Mouse (Mus musculus) embryonic facial prominence, embryonic 14.5 days (tissue): ENCODE measurements around the gene Selplg. TPM values are rescaled to one million over a fixed set of nuclear protein-coding genes. Genes with fewer than 3 reads are reported as not detected.

Source experiments
- ATAC-seq: fragments of 200-750 bp; cut with Nextera tagmentation; 2 replicates; pipeline ENCODE4 v1.8.0; 2017; ENCODE audit warnings: low read depth, moderate number of reproducible peaks, moderate TSS enrichment
- DNase-seq: peaks from one replicate; pipeline ENCODE4 v3.0.0-alpha.2; 2015; ENCODE audit warnings: low spot score
- H3K27ac ChIP-seq: fragments of 300-500 bp; sonication (generic); replicated peaks from 2 replicates; pipeline ENCODE4 v1.5.1; 2014; ENCODE audit warnings: low read depth, mild to moderate bottlenecking, low read length, moderate library complexity
- H3K27me3 ChIP-seq: fragments of 300-500 bp; sonication (generic); replicated peaks from 2 replicates; pipeline ENCODE4 v1.6.1; 2014; ENCODE audit warnings: low read length; ENCODE audit not compliant: control insufficient read depth, insufficient read depth
- H3K36me3 ChIP-seq: fragments of 300-500 bp; sonication (generic); 2 replicates; pipeline ENCODE4 v1.6.1; 2014; ENCODE audit warnings: low read length, mixed read lengths; ENCODE audit not compliant: control insufficient read depth, insufficient read depth
- H3K4me1 ChIP-seq: fragments of 300-500 bp; sonication (generic); 2 replicates; pipeline ENCODE4 v1.6.1; 2014; ENCODE audit warnings: antibody characterized with exemption, low read length; ENCODE audit not compliant: control insufficient read depth, insufficient read depth
- H3K4me2 ChIP-seq: fragments of 300-500 bp; sonication (generic); 2 replicates; pipeline ENCODE4 v1.6.1; 2014; ENCODE audit warnings: low read depth, mild to moderate bottlenecking, low read length, moderate library complexity, mixed read lengths
- H3K4me3 ChIP-seq: fragments of 300-500 bp; sonication (generic); 2 replicates; pipeline ENCODE4 v1.5.1; 2014; ENCODE audit warnings: low read depth, mild to moderate bottlenecking, low read length
- H3K9ac ChIP-seq: fragments of 300-500 bp; sonication (generic); 2 replicates; pipeline ENCODE4 v1.6.1; 2014; ENCODE audit warnings: low read depth, mild to moderate bottlenecking, low read length, moderate library complexity, mixed read lengths
- H3K9me3 ChIP-seq: fragments of 300-500 bp; sonication (generic); 2 replicates; pipeline ENCODE4 v1.6.1; 2016; ENCODE audit warnings: low read length; ENCODE audit not compliant: control insufficient read depth
- WGBS: fragments of 180-500 bp; shearing (Covaris S2); extraction: QIAGEN DNeasy Blood & Tissue Kit; methylation state at CpG from one replicate; pipeline ENCODE4 v1.1.7; 2014; 5-methylcytosine and 5-hydroxymethylcytosine counted together
- polyA plus RNA-seq: library from polyadenylated mRNA; unstranded; fragments of >200 nt; fragmentation: Nextera tagmentation; extraction: Ambion mirVana; gene quantifications from 2 replicates; pipeline ENCODE4 v1.2.1, GENCODE M21; 2014

Gene Selplg
- polyA plus RNA-seq, 1 experiment from 2014 or later: 4.9 TPM

DNA sequence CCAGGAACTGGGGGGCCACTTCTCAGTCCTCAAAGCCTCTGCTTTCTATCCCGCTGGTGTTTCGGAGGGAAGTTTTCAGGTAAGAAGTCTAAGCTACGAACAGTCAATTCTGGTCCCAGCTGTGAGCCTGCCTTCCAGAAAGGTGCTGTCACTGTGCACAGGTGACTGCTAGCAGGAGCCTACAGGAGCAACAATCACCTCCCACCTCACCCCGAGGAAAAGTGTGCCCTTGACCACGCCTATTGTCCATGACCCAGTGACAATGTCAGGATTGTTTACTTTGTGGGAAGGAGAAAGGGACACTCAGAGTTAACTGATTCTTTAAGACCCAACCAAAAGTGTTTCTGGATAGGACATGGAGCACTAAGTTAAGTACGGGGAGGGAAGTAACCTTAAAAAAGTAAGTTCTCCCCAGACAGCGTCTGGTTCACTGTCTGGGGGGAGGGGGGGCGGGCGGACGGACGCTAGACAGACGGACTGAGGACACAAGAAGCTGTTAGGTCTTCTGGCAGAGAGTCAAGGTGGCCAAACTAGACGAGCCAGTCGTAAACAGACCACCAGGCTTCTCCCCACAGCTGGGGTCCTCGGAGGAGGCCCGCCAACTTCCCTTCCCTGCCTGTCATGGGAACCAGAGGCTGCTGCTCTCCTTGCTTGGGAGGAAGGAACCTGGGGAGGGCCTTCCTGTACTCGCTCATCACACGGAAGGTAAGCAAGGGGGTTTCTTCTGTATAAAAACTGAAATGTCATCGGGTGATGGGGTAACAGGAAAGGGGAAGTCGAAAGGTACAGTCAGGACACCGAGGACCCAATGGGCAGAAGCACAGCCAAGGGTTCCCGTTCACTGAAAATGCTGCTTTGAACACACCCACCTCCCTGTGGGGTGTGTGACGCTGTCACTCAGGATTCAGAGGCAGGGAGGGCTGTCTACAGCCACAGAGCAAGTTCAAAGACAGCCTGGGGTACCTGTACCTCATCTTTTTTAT is 9.1 kb upstream of the Selplg start:
- no peak for DNase-seq

GRCm38 (mm10) chr5:113840443-113840842 is 8.0 kb upstream of the Selplg start:
- Histone ChIP-seq H3K9ac (no peak overlapping the region), H3K4me3 (no peak overlapping the region), H3K4me1 (no peaks in the 10 kb centered on the region), H3K27me3 (no peaks in the 10 kb centered on the region), H3K36me3 (peaks cover 26% of the 10 kb centered on the region), H3K4me2 (no peak overlapping the region), H3K9me3 (no peaks in the 10 kb centered on the region), H3K27ac (no peak overlapping the region)
- ATAC-seq (no peak), DNase-seq (no peak)
- 89% methylated on average over 4 of the region's 4 CpGs for WGBS

More for the DNA sequence above, 9.1 kb upstream of the Selplg start:
- Histone ChIP-seq H3K9me3 (no peaks in the 10 kb centered on the region), H3K4me2 (no peak overlapping the region), H3K4me3 (no peak overlapping the region), H3K4me1 (no peaks in the 10 kb centered on the region), H3K36me3 (peaks cover 37% of the 10 kb centered on the region), H3K27ac (no peak overlapping the region), H3K27me3 (no peaks in the 10 kb centered on the region), H3K9ac (no peak overlapping the region)
- WGBS: 82% methylated on average over 23 of the region's 23 CpGs
- no peak for ATAC-seq

DNA sequence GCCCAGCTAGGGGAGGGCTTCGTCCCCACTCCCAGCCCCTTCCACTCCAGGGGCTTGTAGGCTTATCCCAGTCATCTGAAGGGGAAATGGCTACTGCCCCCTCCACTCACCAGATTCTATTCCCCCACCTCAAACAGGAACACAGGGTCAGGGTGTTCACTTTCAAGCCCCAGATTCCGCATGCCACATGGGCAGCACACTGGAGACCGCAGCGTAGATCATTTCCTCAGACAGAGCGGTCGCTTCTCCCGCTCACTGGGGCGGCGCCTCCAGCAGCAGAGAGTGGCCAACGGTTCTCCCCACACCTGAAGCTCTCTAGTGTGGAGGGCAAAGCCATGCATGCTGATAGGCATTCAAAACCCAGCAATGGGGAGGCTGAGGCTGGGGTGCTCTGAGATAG is 4.5 kb upstream of the Selplg start:
- Histone ChIP-seq H3K4me3 (no peak overlapping the region), H3K9me3 (no peaks in the 10 kb centered on the region), H3K27me3 (no peaks in the 10 kb centered on the region), H3K9ac (no peak overlapping the region), H3K4me1 (no peaks in the 10 kb centered on the region), H3K4me2 (no peak overlapping the region), H3K27ac (no peak overlapping the region), H3K36me3 (0 out of 2 replicates have a peak, but pooled peaks cover under 1% of the 10 kb centered on the region)
- WGBS: 78% methylated on average over 10 of the region's 10 CpGs
- DNase-seq (no peak), ATAC-seq (no peak)

GRCm38 (mm10) chr5:113833316-113833947 is 988 bp upstream of the Selplg start:
- Histone ChIP-seq H3K36me3 (no peaks in the 10 kb centered on the region), H3K9ac (no peak overlapping the region), H3K4me2 (no peak overlapping the region), H3K27me3 (no peaks in the 10 kb centered on the region), H3K27ac (no peak overlapping the region), H3K4me3 (no peak overlapping the region), H3K9me3 (no peaks in the 10 kb centered on the region), H3K4me1 (no peaks in the 10 kb centered on the region)
- DNase-seq (no peak), ATAC-seq (no peak)
- 63% methylated on average over 16 of the region's 16 CpGs for WGBS

- no peaks in the 10 kb centered on the region for H3K4me1 ChIP-seq
- H3K9me3 ChIP-seq: no peaks in the 10 kb centered on the region
- 62% methylated on average over 3 of the region's 3 CpGs for WGBS
- ATAC-seq (no peak), DNase-seq (no peak)
- no peak overlapping the region for H3K4me3 ChIP-seq
- no peak overlapping the region for H3K9ac ChIP-seq
- no peaks in the 10 kb centered on the region for H3K36me3 ChIP-seq
- H3K27ac ChIP-seq: no peak overlapping the region
- H3K27me3 ChIP-seq: no peaks in the 10 kb centered on the region
- H3K4me2 ChIP-seq: no peak overlapping the region
These were observed 703 bp downstream of the Selplg start for GRCm38 (mm10) chr5:113831741-113832140.

GRCm38 (mm10) chr5:113830796-113831195 is 1.6 kb downstream of the Selplg start:
- no peak for DNase-seq
- Histone ChIP-seq H3K27ac (no peak overlapping the region), H3K4me2 (no peak overlapping the region), H3K4me1 (no peaks in the 10 kb centered on the region), H3K9me3 (no peaks in the 10 kb centered on the region), H3K9ac (no peak overlapping the region), H3K4me3 (no peak overlapping the region), H3K27me3 (no peaks in the 10 kb centered on the region), H3K36me3 (no peaks in the 10 kb centered on the region)
- ATAC-seq: no peak
- 84% methylated on average over 5 of the region's 5 CpGs for WGBS

GRCm38 (mm10) chr5:113830292-113830643 is 2.2 kb downstream of the Selplg start:
- H3K27ac ChIP-seq: no peak overlapping the region
- DNase-seq: no peak
- no peaks in the 10 kb centered on the region for H3K9me3 ChIP-seq
- H3K4me1 ChIP-seq: no peaks in the 10 kb centered on the region
- no peaks in the 10 kb centered on the region for H3K36me3 ChIP-seq
- no peak overlapping the region for H3K9ac ChIP-seq
- no peaks in the 10 kb centered on the region for H3K27me3 ChIP-seq
- ATAC-seq: no peak
- H3K4me2 ChIP-seq: no peak overlapping the region
- 54% methylated on average over 10 of the region's 10 CpGs for WGBS
- no peak overlapping the region for H3K4me3 ChIP-seq

DNA sequence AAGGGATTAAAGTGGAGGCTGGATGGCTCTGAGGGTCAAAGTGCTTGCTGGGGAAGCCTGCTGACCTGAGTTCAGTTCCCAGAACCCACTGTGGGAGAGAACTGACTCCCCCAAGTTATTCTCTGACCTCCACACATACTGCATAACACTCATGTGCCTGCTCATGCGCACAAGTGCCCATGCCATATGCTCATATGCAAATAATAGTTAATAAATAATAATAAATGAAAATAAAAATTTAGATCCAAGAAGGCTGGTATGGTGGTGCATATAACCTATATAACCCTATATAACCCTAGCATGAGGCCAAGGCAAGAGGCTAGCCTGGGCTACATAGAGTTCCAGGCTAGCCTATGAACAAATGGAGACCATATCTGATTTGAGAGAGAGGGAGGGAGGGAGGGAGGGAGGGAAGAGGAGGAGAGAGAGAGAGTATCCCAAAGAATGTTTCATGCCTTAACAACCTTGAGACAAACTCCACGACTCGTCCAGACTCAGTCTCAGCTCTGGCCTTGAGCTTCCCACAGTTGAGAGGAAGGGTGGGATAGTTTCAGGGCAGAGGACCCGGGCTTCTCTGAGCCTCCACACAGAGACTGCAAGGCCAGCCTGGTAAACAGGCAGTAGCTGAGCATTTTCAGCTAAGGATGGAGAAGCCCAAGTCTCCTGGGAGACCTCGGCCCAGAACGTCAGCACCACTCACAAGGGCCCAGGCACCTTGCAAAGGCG is 2.7 kb downstream of the Selplg start:
- H3K27ac ChIP-seq: no peak overlapping the region
- no peaks in the 10 kb centered on the region for H3K36me3 ChIP-seq
- no peak overlapping the region for H3K9ac ChIP-seq
- no peaks in the 10 kb centered on the region for H3K4me1 ChIP-seq
- ATAC-seq: no peak
- H3K27me3 ChIP-seq: no peaks in the 10 kb centered on the region
- no peaks in the 10 kb centered on the region for H3K9me3 ChIP-seq
- DNase-seq: no peak
- no peak overlapping the region for H3K4me2 ChIP-seq
- 72% methylated on average over 7 of the region's 7 CpGs for WGBS
- H3K4me3 ChIP-seq: no peak overlapping the region
